ENCODE assay signal across 25 mouse cellular contexts in genomic region chr6:48413081-48413480, GRCm38 (mm10). TPM values are rescaled to one million over a fixed set of nuclear protein-coding genes. Genes with fewer than 3 reads are reported as not detected.
DNase-seq lines count a peak whose midpoint lies in the region; ATAC-seq and TF ChIP-seq lines count a peak whose summit lies in the region.
"Had no signal": no experiment of that assay in that cellular context is flagged by ENCODE, and none has a peak within 500 bp of the region (broad histone marks: within the 10 kb centered on the region; RNA-seq: fewer than 3 reads in every experiment).

No protein-coding gene starts in this region.

- H3K9ac ChIP-seq in forebrain, embryonic 16.5 days (replicated peaks; ENCODE audit: low read depth, low read length) = no peak overlapping the region
- H3K9ac ChIP-seq in forebrain, embryonic 15.5 days (replicated peaks) = no peak overlapping the region
- peak overlapping the region; percentile 27; the same call in 1 of the 2 replicates for H3K9ac ChIP-seq in intestine, embryonic 16.5 days (ENCODE audit: low read depth, low read length)
- H3K9ac ChIP-seq in intestine, embryonic 15.5 days = no peak overlapping the region
- 0 out of 2 replicates have a peak overlapping the region, but pooled peaks have one; percentile 8 for H3K9ac ChIP-seq in intestine, postnatal 0 days (ENCODE audit: low read depth, low read length)
- H3K9ac ChIP-seq: embryonic facial prominence, embryonic 13.5 days; forebrain, embryonic 13.5 days; hindbrain, embryonic 12.5 days had no signal

- H3K9me3 ChIP-seq in forebrain, embryonic 16.5 days (ENCODE audit: control insufficient read depth, low read length) = no peaks in the 10 kb centered on the region
- H3K9me3 ChIP-seq in forebrain, embryonic 15.5 days = no peaks in the 10 kb centered on the region
- no peaks in the 10 kb centered on the region for H3K9me3 ChIP-seq in intestine, embryonic 16.5 days (ENCODE audit: control insufficient read depth, low read length)
- H3K9me3 ChIP-seq in intestine, embryonic 15.5 days = no peaks in the 10 kb centered on the region
- no peaks in the 10 kb centered on the region for H3K9me3 ChIP-seq in intestine, postnatal 0 days (ENCODE audit: control insufficient read depth)
- H3K9me3 ChIP-seq: embryonic facial prominence, embryonic 13.5 days; forebrain, embryonic 13.5 days; heart, embryonic 10.5 days; hindbrain, embryonic 12.5 days had no signal

- TF ChIP-seq CTCF in intestine, postnatal 0 days (IDR thresholded peaks at IDR 0.05; ENCODE audit: low read depth) = no peak

- no peaks in the 10 kb centered on the region for H3K27me3 ChIP-seq in forebrain, embryonic 16.5 days (replicated peaks; ENCODE audit: control insufficient read depth, insufficient read depth, low read length)
- H3K27me3 ChIP-seq in forebrain, embryonic 15.5 days = no peaks in the 10 kb centered on the region
- H3K27me3 ChIP-seq in intestine, embryonic 16.5 days (replicated peaks; ENCODE audit: control insufficient read depth, insufficient read depth, low read length) = no peaks in the 10 kb centered on the region
- no peaks in the 10 kb centered on the region for H3K27me3 ChIP-seq in intestine, embryonic 15.5 days (replicated peaks)
- H3K27me3 ChIP-seq in intestine, postnatal 0 days (replicated peaks; ENCODE audit: control insufficient read depth, insufficient read depth, low read length) = no peaks in the 10 kb centered on the region
- H3K27me3 ChIP-seq: embryonic facial prominence, embryonic 13.5 days; forebrain, embryonic 13.5 days; hindbrain, embryonic 12.5 days; Patski had no signal

- H3K4me2 ChIP-seq in forebrain, embryonic 16.5 days (ENCODE audit: low read length) = no peak overlapping the region
- H3K4me2 ChIP-seq in forebrain, embryonic 15.5 days (replicated peaks) = no peak overlapping the region
- H3K4me2 ChIP-seq in intestine, embryonic 16.5 days (ENCODE audit: low read depth, low read length) = no peak overlapping the region
- no peak overlapping the region for H3K4me2 ChIP-seq in intestine, embryonic 15.5 days (replicated peaks)
- H3K4me2 ChIP-seq in intestine, postnatal 0 days (replicated peaks; ENCODE audit: low read depth) = peak overlapping the region; percentile 59
- H3K4me2 ChIP-seq: embryonic facial prominence, embryonic 13.5 days; forebrain, embryonic 13.5 days; hindbrain, embryonic 12.5 days; midbrain, embryonic 11.5 days had no signal

- H3K27ac ChIP-seq in forebrain, embryonic 16.5 days (ENCODE audit: low read length) = no peak overlapping the region
- no peak overlapping the region for H3K27ac ChIP-seq in forebrain, embryonic 15.5 days (replicated peaks)
- H3K27ac ChIP-seq in intestine, embryonic 16.5 days (ENCODE audit: low read length) = peak overlapping the region; percentile 92
- H3K27ac ChIP-seq in intestine, embryonic 15.5 days = no peak overlapping the region
- peak overlapping the region; percentile 97 for H3K27ac ChIP-seq in intestine, postnatal 0 days (ENCODE audit: low read depth, low read length)
- H3K27ac ChIP-seq: embryonic facial prominence, embryonic 13.5 days; forebrain, embryonic 13.5 days; heart, embryonic 10.5 days; hindbrain, embryonic 12.5 days had no signal

- H3K4me1 ChIP-seq in forebrain, embryonic 16.5 days (replicated peaks; ENCODE audit: control insufficient read depth, insufficient read depth, low read length) = no peaks in the 10 kb centered on the region
- H3K4me1 ChIP-seq in forebrain, embryonic 15.5 days = no peaks in the 10 kb centered on the region
- peaks cover 10% of the 10 kb centered on the region; the same call in 1 of the 2 replicates for H3K4me1 ChIP-seq in intestine, embryonic 16.5 days (ENCODE audit: control insufficient read depth, insufficient read depth, low read length)
- 0 out of 2 replicates have a peak, but pooled peaks cover 7% of the 10 kb centered on the region for H3K4me1 ChIP-seq in intestine, embryonic 15.5 days (replicated peaks)
- peaks cover 3% of the 10 kb centered on the region; the same call in 1 of the 2 replicates for H3K4me1 ChIP-seq in intestine, postnatal 0 days (replicated peaks; ENCODE audit: control insufficient read depth, insufficient read depth, low read length)
- H3K4me1 ChIP-seq: embryonic facial prominence, embryonic 13.5 days; forebrain, embryonic 13.5 days; hindbrain, embryonic 12.5 days had no signal

- 77% methylated on average over 10 of the region's 10 CpGs for WGBS in forebrain, embryonic 16.5 days
- 78% methylated on average over 10 of the region's 10 CpGs for WGBS in forebrain, embryonic 15.5 days
- WGBS in intestine, embryonic 16.5 days = 73% methylated on average over 10 of the region's 10 CpGs
- WGBS in intestine, embryonic 15.5 days = 80% methylated on average over 10 of the region's 10 CpGs
- 67% methylated on average over 10 of the region's 10 CpGs for WGBS in intestine, postnatal 0 days

- H3K4me3 ChIP-seq in forebrain, embryonic 16.5 days (replicated peaks; ENCODE audit: low read length) = no peak overlapping the region
- no peak overlapping the region for H3K4me3 ChIP-seq in forebrain, embryonic 15.5 days
- H3K4me3 ChIP-seq in intestine, embryonic 16.5 days (ENCODE audit: low read length) = no peak overlapping the region
- no peak overlapping the region for H3K4me3 ChIP-seq in intestine, embryonic 15.5 days (replicated peaks)
- peak overlapping the region; percentile 16; the same call in 1 of the 2 replicates for H3K4me3 ChIP-seq in intestine, postnatal 0 days (ENCODE audit: low read depth, low read length)
- H3K4me3 ChIP-seq: embryonic facial prominence, embryonic 13.5 days; erythroblast, embryonic 14.5 days; forebrain, embryonic 13.5 days; heart, embryonic 10.5 days; hindbrain, embryonic 12.5 days had no signal

- ATAC-seq in forebrain, embryonic 16.5 days = peak; percentile 17; the same call in 1 of the 2 replicates
- no peak for ATAC-seq in forebrain, embryonic 15.5 days (replicated peaks)
- ATAC-seq in intestine, embryonic 16.5 days = no peak
- no peak for ATAC-seq in intestine, embryonic 15.5 days
- no peak for ATAC-seq in intestine, postnatal 0 days
- ATAC-seq: forebrain, embryonic 13.5 days; lung, postnatal 0 days; Patski had no signal

- peaks cover 61% of the 10 kb centered on the region for H3K36me3 ChIP-seq in forebrain, embryonic 16.5 days (ENCODE audit: control insufficient read depth, insufficient read depth)
- H3K36me3 ChIP-seq in forebrain, embryonic 15.5 days = peaks cover 91% of the 10 kb centered on the region
- peaks cover 14% of the 10 kb centered on the region for H3K36me3 ChIP-seq in intestine, embryonic 16.5 days (ENCODE audit: control insufficient read depth, insufficient read depth, low read length)
- peaks cover 38% of the 10 kb centered on the region for H3K36me3 ChIP-seq in intestine, embryonic 15.5 days
- H3K36me3 ChIP-seq in intestine, postnatal 0 days (ENCODE audit: control insufficient read depth, insufficient read depth) = peaks cover 73% of the 10 kb centered on the region

- DNase-seq in cerebellum, adult 11-12 months = peak; percentile 60
- no peak for DNase-seq in cerebellum, postnatal 36 days
- no peak for DNase-seq in right cerebral cortex, postnatal 14 days
- DNase-seq: adrenal gland, adult 2 months; embryo, embryonic 11 days; kidney, adult 8-10 months; kidney, postnatal 10 days; left cerebral cortex, postnatal 4 days; liver; right cerebral cortex, postnatal 4 days; thymus, adult 2 months; thymus, postnatal 4 days had no signal

RNA-seq across cellular contexts. Expression of gene Krba1, which starts 17.7 kb away (rescaled TPM):
- 28.4 and 30.9 TPM in 2 replicates for polyA plus RNA-seq in forebrain, embryonic 16.5 days (2015; fragmentation: Nextera tagmentation; extraction: Ambion mirVana)
- 27.2 and 29.4 TPM in 2 replicates for polyA plus RNA-seq in forebrain, embryonic 15.5 days (2015; fragmentation: Nextera tagmentation; extraction: Ambion mirVana)
- polyA plus RNA-seq in intestine, embryonic 16.5 days (2015; fragmentation: Nextera tagmentation; extraction: Ambion mirVana) = 16.0 and 18.2 TPM in 2 replicates
- polyA plus RNA-seq in intestine, embryonic 15.5 days (2015; fragmentation: Nextera tagmentation; extraction: Ambion mirVana) = 14.2 and 17.5 TPM in 2 replicates
- 20.0 and 20.1 TPM in 2 replicates for polyA plus RNA-seq in intestine, postnatal 0 days (2015; fragmentation: Nextera tagmentation; extraction: Ambion mirVana)

RNA-seq across cellular contexts. Expression of gene Zfp467, which starts 32.5 kb away (rescaled TPM):
- polyA plus RNA-seq in forebrain, embryonic 16.5 days (2015; fragmentation: Nextera tagmentation; extraction: Ambion mirVana) = 28.7 and 29.8 TPM in 2 replicates
- 30.0 and 34.2 TPM in 2 replicates for polyA plus RNA-seq in forebrain, embryonic 15.5 days (2015; fragmentation: Nextera tagmentation; extraction: Ambion mirVana)
- polyA plus RNA-seq in intestine, embryonic 16.5 days (2015; fragmentation: Nextera tagmentation; extraction: Ambion mirVana) = 17.3 and 17.8 TPM in 2 replicates
- 17.2 and 18.4 TPM in 2 replicates for polyA plus RNA-seq in intestine, embryonic 15.5 days (2015; fragmentation: Nextera tagmentation; extraction: Ambion mirVana)
- polyA plus RNA-seq in intestine, postnatal 0 days (2015; fragmentation: Nextera tagmentation; extraction: Ambion mirVana) = 18.9 and 19.3 TPM in 2 replicates

RNA-seq across cellular contexts. Expression of gene Sspo, which starts 34.9 kb away (rescaled TPM):
- polyA plus RNA-seq in forebrain, embryonic 16.5 days (2015; fragmentation: Nextera tagmentation; extraction: Ambion mirVana) = 0.16 and 0.19 TPM in 2 replicates
- 0.13 and 0.70 TPM in 2 replicates for polyA plus RNA-seq in forebrain, embryonic 15.5 days (2015; fragmentation: Nextera tagmentation; extraction: Ambion mirVana)
- 0.38 and 0.73 TPM in 2 replicates for polyA plus RNA-seq in intestine, embryonic 16.5 days (2015; fragmentation: Nextera tagmentation; extraction: Ambion mirVana)
- polyA plus RNA-seq in intestine, embryonic 15.5 days (2015; fragmentation: Nextera tagmentation; extraction: Ambion mirVana) = 0.54 and 1.1 TPM in 2 replicates
- 0.61 and 0.74 TPM in 2 replicates for polyA plus RNA-seq in intestine, postnatal 0 days (2015; fragmentation: Nextera tagmentation; extraction: Ambion mirVana)
- polyA plus RNA-seq: erythroblast, embryonic 14.5 days had no signal

Comparison
In these comparisons a context has a peak if more than half of its experiments do, and no peak if none do; other contexts are left out.
1. H3K27ac ChIP-seq: peak in intestine, embryonic 16.5 days (single experiment) and intestine, postnatal 0 days (single experiment); none in forebrain, embryonic 16.5 days (single experiment), forebrain, embryonic 15.5 days (single experiment) and intestine, embryonic 15.5 days (single experiment).
2. H3K9ac ChIP-seq: peak in intestine, embryonic 16.5 days (single experiment) and intestine, postnatal 0 days (single experiment); none in forebrain, embryonic 16.5 days (single experiment), forebrain, embryonic 15.5 days (single experiment) and intestine, embryonic 15.5 days (single experiment).